Mouse (Mus musculus) liver, embryonic 12.5 days (tissue): ENCODE data around the gene Trove2. TPM values are rescaled to one million over a fixed set of nuclear protein-coding genes. Genes with fewer than 3 reads are reported as not detected.

ENCODE experiments used
- ATAC-seq: fragments of 200-750 bp; cut with Nextera tagmentation; 2 replicates; pipeline ENCODE4 v1.8.0; 2017; ENCODE audit warnings: moderate number of reproducible peaks, mild to moderate bottlenecking, moderate library complexity
- H3K27ac ChIP-seq: fragments of 300-500 bp; sonication (generic); 2 replicates; pipeline ENCODE4 v1.5.1; 2016; ENCODE audit warnings: mild to moderate bottlenecking
- H3K27me3 ChIP-seq: fragments of 300-500 bp; sonication (generic); replicated peaks from 2 replicates; pipeline ENCODE4 v1.6.1; 2016; ENCODE audit warnings: mild to moderate bottlenecking, moderate library complexity
- H3K36me3 ChIP-seq: fragments of 300-500 bp; sonication (generic); 2 replicates; pipeline ENCODE4 v1.6.1; 2016; ENCODE audit warnings: mild to moderate bottlenecking, moderate library complexity
- H3K4me1 ChIP-seq: fragments of 300-500 bp; sonication (generic); 2 replicates; pipeline ENCODE4 v1.6.1; 2016
- H3K4me2 ChIP-seq: fragments of 300-500 bp; sonication (generic); 2 replicates; pipeline ENCODE4 v1.6.1; 2016; ENCODE audit warnings: mild to moderate bottlenecking, moderate library complexity
- H3K4me3 ChIP-seq: fragments of 300-500 bp; sonication (generic); 2 replicates; pipeline ENCODE4 v1.5.1; 2016; ENCODE audit warnings: mild to moderate bottlenecking, moderate library complexity
- H3K9ac ChIP-seq: fragments of 300-500 bp; sonication (generic); 2 replicates; pipeline ENCODE4 v1.6.1; 2016; ENCODE audit warnings: mild to moderate bottlenecking, moderate library complexity
- H3K9me3 ChIP-seq: fragments of 300-500 bp; sonication (generic); replicated peaks from 2 replicates; pipeline ENCODE4 v1.6.1; 2016; ENCODE audit warnings: mild to moderate bottlenecking, moderate library complexity
- WGBS: fragments of 180-500 bp; shearing (Covaris S2); methylation state at CpG from one replicate; pipeline ENCODE4 v1.1.7; 2016; ENCODE audit not compliant: insufficient replicate concordance; 5-methylcytosine and 5-hydroxymethylcytosine counted together
- polyA plus RNA-seq: library from polyadenylated mRNA; unstranded; fragments of >200 nt; fragmentation: Nextera tagmentation; extraction: Ambion mirVana; gene quantifications from 2 replicates; pipeline ENCODE4 v1.2.1, GENCODE M21; 2016

The Trove2 gene
- polyA plus RNA-seq, 1 experiment from 2014 or later: 4.1 TPM

GRCm38 (mm10) chr1:143701736-143702135 lies 75.1 kb downstream of the Trove2 start:
- peaks cover 22% of the 10 kb centered on the region for H3K4me1 ChIP-seq
- H3K9ac ChIP-seq: peak overlapping the region; percentile 93
- peaks cover 16% of the 10 kb centered on the region for H3K36me3 ChIP-seq
- H3K4me3 ChIP-seq: peak overlapping the region; percentile 92
- peak overlapping the region; percentile 86 for H3K4me2 ChIP-seq
- peak overlapping the region; percentile 94 for H3K27ac ChIP-seq
- peaks cover 7% of the 10 kb centered on the region; the same call in 1 of the 2 replicates for H3K27me3 ChIP-seq
- WGBS: 1% methylated on average over 13 of the region's 13 CpGs
- H3K9me3 ChIP-seq: no peaks in the 10 kb centered on the region
- no peak for ATAC-seq

Other genes starting within 250 kb of the Trove2 start
- gene B3galt2, start 136.4 kb downstream of the Trove2 start, polyA plus RNA-seq: 0.12 and 0.18 TPM in 2 replicates
- 26.5 and 28.4 TPM in 2 replicates for gene Cdc73, start 74.2 kb downstream of the Trove2 start, polyA plus RNA-seq
- gene Glrx2, start 60.7 kb downstream of the Trove2 start, polyA plus RNA-seq: 80.1 and 82.5 TPM in 2 replicates
- 117 and 128 TPM in 2 replicates for gene Uchl5, start 204 bp upstream of the Trove2 start, polyA plus RNA-seq
- 9.8 and 11.3 TPM in 2 replicates for gene Rgs2, start 227.1 kb upstream of the Trove2 start, polyA plus RNA-seq